Mouse (Mus musculus): ENCODE results near the gene Adamts13. TPM values are rescaled to one million over a fixed set of nuclear protein-coding genes. Genes with fewer than 3 reads are reported as not detected.

Adamts13 gene
- total and polyA plus RNA-seq, 3 experiments, result 0.13 to 0.17 TPM; not detected in 1

GRCm38 (mm10) chr2:26984179-26984578 is 11.0 kb downstream of the Adamts13 start:
- H3K79me2 ChIP-seq (replicated peaks; ENCODE audit: control insufficient read depth, extremely low read depth, insufficient read depth, poor library complexity, severe bottlenecking), result no peaks in the 10 kb centered on the region
- no peaks in the 10 kb centered on the region for H3K4me1 ChIP-seq (ENCODE audit: control insufficient read depth in 1 of 2, insufficient read depth in 2 of 2)
- no peak overlapping the region for H3K4me2 ChIP-seq (ENCODE audit: insufficient read depth, low read depth, poor library complexity, severe bottlenecking)
- no peak for DNase-seq (ENCODE audit: extremely low read depth)
- no peak overlapping the region for H3K27ac ChIP-seq (ENCODE audit: insufficient read depth, low read depth)
- no peaks in the 10 kb centered on the region for H3K9me3 ChIP-seq (replicated peaks; ENCODE audit: low read length)
- no peak overlapping the region for H3K4me3 ChIP-seq (replicated peaks in 1 of 3; ENCODE audit: low read depth in 2 of 3, low read length in 2 of 3, poor library complexity in 1 of 3)
- dilution Hi-C loops (cut with MboI; ENCODE audit: extremely low pct_ligation_motif_present, extremely low pct_unique_long_range_greater_than_20kb, low sequenced_read_pairs) (no loop called here), in situ Hi-C loops (cut with MboI; ENCODE audit: low pct_ligation_motif_present, low pct_unique_long_range_greater_than_20kb, low sequenced_read_pairs) (no loop called here)
- peaks cover 29% of the 10 kb centered on the region for H3K27me3 ChIP-seq (replicated peaks)
- TF ChIP-seq IRF4 (IDR thresholded peaks at IDR 0.05; ENCODE audit: low read depth, low read length) (no peak), NELFE (IDR thresholded peaks at IDR 0.05; ENCODE audit: low read depth, low read length) (no peak), TCF12 (IDR thresholded peaks at IDR 0.05; ENCODE audit: low read depth, low read length) (no peak), E2F4 (IDR thresholded peaks at IDR 0.05; ENCODE audit: insufficient replicate concordance, low read depth, low read length) (no peak), MAZ (IDR thresholded peaks at IDR 0.05; ENCODE audit: low read depth, low read length) (no peak), POLR2AphosphoS2 (IDR thresholded peaks at IDR 0.05; ENCODE audit: low read depth, low read length) (no peak), ZNF384 (IDR thresholded peaks at IDR 0.05; ENCODE audit: low read depth, low read length) (no peak), ELF1 (IDR thresholded peaks at IDR 0.05; ENCODE audit: low read depth, low read length) (no peak), CHD2 (IDR thresholded peaks at IDR 0.05; ENCODE audit: low read length) (no peak), JUND (conservative IDR thresholded peaks at IDR 0.05; ENCODE audit: low read depth, low read length) (no peak), HCFC1 (IDR thresholded peaks at IDR 0.05; ENCODE audit: low read depth, low read length) (no peak), RCOR1 (conservative IDR thresholded peaks at IDR 0.05; ENCODE audit: low read depth, low read length) (no peak), TBP (conservative IDR thresholded peaks at IDR 0.05; ENCODE audit: low read depth, low read length) (no peak), UBTF (IDR thresholded peaks at IDR 0.05; ENCODE audit: low read depth, low read length) (no peak), MAX (IDR thresholded peaks at IDR 0.05; ENCODE audit: low read length) (no peak), BHLHE40 (IDR thresholded peaks at IDR 0.05; ENCODE audit: low read depth, low read length) (no peak), GABPA (IDR thresholded peaks at IDR 0.05; ENCODE audit: insufficient replicate concordance, low read depth, low read length) (no peak)
- no peak overlapping the region for H3K9ac ChIP-seq (ENCODE audit: insufficient read depth, low read depth)
- H3K36me3 ChIP-seq (replicated peaks in 1 of 2; ENCODE audit: control insufficient read depth in 1 of 2, insufficient read depth in 1 of 2, low read length in 1 of 2), result no peaks in the 10 kb centered on the region

DNA sequence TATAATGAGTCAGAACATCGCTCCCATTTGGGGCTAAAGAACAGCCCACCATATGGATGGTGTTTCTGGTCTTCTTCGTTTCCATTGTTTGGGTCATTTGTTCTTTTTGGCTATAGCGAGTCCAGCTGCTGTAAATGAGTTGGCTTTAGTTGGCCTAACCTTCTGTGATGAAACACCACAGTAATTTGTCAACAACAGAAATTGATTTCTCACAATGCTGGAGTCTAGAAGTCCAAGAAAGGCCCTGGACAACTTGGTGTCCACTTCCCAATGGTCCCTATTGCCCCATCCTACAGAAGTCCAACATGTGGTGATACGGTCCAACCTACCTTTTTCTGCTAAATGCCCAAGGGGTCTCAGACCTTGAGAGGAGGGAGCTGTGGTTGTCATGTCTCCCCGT is 11.4 kb downstream of the Adamts13 start:
- in situ Hi-C loops (cut with MboI; ENCODE audit: low pct_ligation_motif_present, low pct_unique_long_range_greater_than_20kb, low sequenced_read_pairs), result no loop called here
- DNase-seq (ENCODE audit: extremely low read depth), result no peak

More for the DNA sequence above, 11.4 kb downstream of the Adamts13 start:
- Histone ChIP-seq H3K27me3 (replicated peaks) (peaks cover 30% of the 10 kb centered on the region), H3K79me2 (replicated peaks; ENCODE audit: control insufficient read depth, extremely low read depth, insufficient read depth, poor library complexity, severe bottlenecking) (no peaks in the 10 kb centered on the region), H3K27ac (ENCODE audit: insufficient read depth, low read depth) (no peak overlapping the region), H3K4me2 (ENCODE audit: insufficient read depth, low read depth, poor library complexity, severe bottlenecking) (no peak overlapping the region), H3K4me1 (ENCODE audit: control insufficient read depth in 1 of 2, insufficient read depth in 2 of 2) (no peaks in the 10 kb centered on the region), H3K9ac (ENCODE audit: insufficient read depth, low read depth) (no peak overlapping the region), H3K4me3 (replicated peaks in 1 of 3; ENCODE audit: low read depth in 2 of 3, low read length in 2 of 3, poor library complexity in 1 of 3) (no peak overlapping the region), H3K9me3 (replicated peaks; ENCODE audit: low read length) (no peaks in the 10 kb centered on the region), H3K36me3 (replicated peaks in 1 of 2; ENCODE audit: control insufficient read depth in 1 of 2, insufficient read depth in 1 of 2, low read length in 1 of 2) (no peaks in the 10 kb centered on the region)
- dilution Hi-C loops (cut with MboI; ENCODE audit: extremely low pct_ligation_motif_present, extremely low pct_unique_long_range_greater_than_20kb, low sequenced_read_pairs), result no loop called here
- TF ChIP-seq ZNF384 (IDR thresholded peaks at IDR 0.05; ENCODE audit: low read depth, low read length), result no peak
- TF ChIP-seq MAFK (IDR thresholded peaks at IDR 0.05; ENCODE audit: insufficient replicate concordance, low read length), result no peak

Measured in CH12.LX (cell line).